ENCODE assay signal across 19 mouse cellular contexts in genomic region chr10:18141389-18141788, GRCm38 (mm10).
DNase-seq lines count a peak whose midpoint lies in the region; ATAC-seq lines count a peak whose summit lies in the region.
"Had no signal": no experiment of that assay in that cellular context is flagged by ENCODE, and none has a peak within 500 bp of the region (broad histone marks: within the 10 kb centered on the region; RNA-seq: fewer than 3 reads in every experiment).

No protein-coding gene starts in this region.

- H3K9ac ChIP-seq in heart, embryonic 15.5 days = no peak overlapping the region
- H3K9ac ChIP-seq: embryonic facial prominence, embryonic 13.5 days; hindbrain, embryonic 13.5 days; limb, embryonic 12.5 days; stomach, embryonic 15.5 days had no signal

- no peaks in the 10 kb centered on the region for H3K27me3 ChIP-seq in heart, embryonic 15.5 days
- H3K27me3 ChIP-seq: embryonic facial prominence, embryonic 13.5 days; hindbrain, embryonic 13.5 days; limb, embryonic 12.5 days; megakaryocyte, embryonic 14.5 days; stomach, embryonic 15.5 days had no signal

- WGBS in heart, embryonic 15.5 days = 51% methylated on average over 2 of the region's 2 CpGs

- H3K9me3 ChIP-seq in heart, embryonic 15.5 days (replicated peaks) = no peaks in the 10 kb centered on the region
- H3K9me3 ChIP-seq: embryonic facial prominence, embryonic 13.5 days; hindbrain, embryonic 13.5 days; limb, embryonic 12.5 days; megakaryocyte, embryonic 14.5 days; stomach, embryonic 15.5 days had no signal

- intact Hi-C loops in heart, postnatal 36 days (cut with DNase I) = no loop called here

- no peak overlapping the region for H3K4me3 ChIP-seq in heart, embryonic 15.5 days
- H3K4me3 ChIP-seq: embryonic facial prominence, embryonic 13.5 days; hindbrain, embryonic 13.5 days; limb, embryonic 12.5 days; megakaryocyte, embryonic 14.5 days; stomach, embryonic 15.5 days had no signal

- no peak overlapping the region for H3K4me2 ChIP-seq in heart, embryonic 15.5 days
- H3K4me2 ChIP-seq: embryonic facial prominence, embryonic 13.5 days; hindbrain, embryonic 13.5 days; limb, embryonic 12.5 days; stomach, embryonic 15.5 days had no signal

- H3K4me1 ChIP-seq in heart, embryonic 15.5 days (replicated peaks) = peaks cover 4% of the 10 kb centered on the region; the same call in 1 of the 2 replicates
- H3K4me1 ChIP-seq: embryonic facial prominence, embryonic 13.5 days; hindbrain, embryonic 13.5 days; limb, embryonic 12.5 days; megakaryocyte, embryonic 14.5 days; stomach, embryonic 15.5 days had no signal

- H3K27ac ChIP-seq in heart, embryonic 15.5 days = no peak overlapping the region
- H3K27ac ChIP-seq: embryonic facial prominence, embryonic 13.5 days; hindbrain, embryonic 13.5 days; limb, embryonic 12.5 days; stomach, embryonic 15.5 days had no signal

- peak; percentile 20 for DNase-seq in gastrocnemius, postnatal 10 days
- no peak for DNase-seq in gastrocnemius, postnatal 4 days (ENCODE audit: low spot score in 2 of 2)
- DNase-seq in kidney, postnatal 36 days = peak; percentile 27 to 53
- DNase-seq in kidney, adult 11 months = no peak
- DNase-seq in heart, postnatal 36 days = peak; percentile 35 to 58
- DNase-seq in MN1 (ENCODE audit: low spot score) = no peak
- DNase-seq: cerebellum, adult 8-10 months; gastrocnemius, postnatal 25 days; lung, postnatal 14 days; right cerebral cortex, adult 18-20 months; spleen, adult 18-20 months; thymus, adult 2 months had no signal

- H3K36me3 ChIP-seq in heart, embryonic 15.5 days = no peaks in the 10 kb centered on the region
- H3K36me3 ChIP-seq: embryonic facial prominence, embryonic 13.5 days; hindbrain, embryonic 13.5 days; limb, embryonic 12.5 days; stomach, embryonic 15.5 days had no signal

- peak; percentile 54 for ATAC-seq in heart, embryonic 15.5 days (replicated peaks; ENCODE audit: insufficient number of reproducible peaks, insufficient read depth, low FRiP score, low read depth)
- ATAC-seq: midbrain, embryonic 16.5 days had no signal

Comparison
In these comparisons a context has a peak if more than half of its experiments do, and no peak if none do; other contexts are left out.
1. DNase-seq: peak in gastrocnemius, postnatal 10 days (single experiment), kidney, postnatal 36 days (2 of 2) and heart, postnatal 36 days (2 of 2); none in gastrocnemius, postnatal 4 days (0 of 2), kidney, adult 11 months (single experiment) and MN1 (single experiment).